Mouse (Mus musculus): ENCODE measurements around the gene Cenpb.

- no peak for TF ChIP-seq POLR2A (IDR thresholded peaks at IDR 0.05; ENCODE audit: extremely low read depth, insufficient read depth, low read length)
- no peak for TF ChIP-seq CTCF (IDR thresholded peaks at IDR 0.05; ENCODE audit: low read depth, low read length)
These were observed 27.6 kb downstream of the Cenpb start for GRCm38 (mm10) chr2:131152166-131152730.
